20 mouse cellular contexts compared by ENCODE assay signal in genomic region chr5:148005263-148005662, GRCm38 (mm10). TPM values are rescaled to one million over a fixed set of nuclear protein-coding genes. Genes with fewer than 3 reads are reported as not detected.
DNase-seq lines count a peak whose midpoint lies in the region; TF ChIP-seq lines count a peak whose summit lies in the region.
"Had no signal": no experiment of that assay in that cellular context is flagged by ENCODE, and none has a peak within 500 bp of the region (broad histone marks: within the 10 kb centered on the region; RNA-seq: fewer than 3 reads in every experiment).

No protein-coding gene starts in this region.

- no peaks in the 10 kb centered on the region for H3K36me3 ChIP-seq in ES-E14 (ENCODE audit: control insufficient read depth, insufficient read depth, low read length, poor library complexity, severe bottlenecking)
- H3K36me3 ChIP-seq: embryonic facial prominence, embryonic 12.5 days; embryonic facial prominence, embryonic 15.5 days; forebrain, embryonic 10.5 days; forebrain, embryonic 12.5 days had no signal

- no peaks in the 10 kb centered on the region for H3K9me3 ChIP-seq in ES-E14 (ENCODE audit: control insufficient read depth, insufficient read depth, low read depth, low read length)
- H3K9me3 ChIP-seq: embryonic facial prominence, embryonic 12.5 days; embryonic facial prominence, embryonic 15.5 days; forebrain, embryonic 10.5 days; forebrain, embryonic 12.5 days had no signal

- DNase-seq in ES-CJ7 (ENCODE audit: low read depth, low spot score) = peak; percentile 65
- DNase-seq in ES-E14 (ENCODE audit: low read depth, low spot score) = no peak
- peak; percentile 72 for DNase-seq in ZHBTc4 (ENCODE audit: low read depth, low spot score)
- DNase-seq in lung, postnatal 36 days = no peak
- no peak for DNase-seq in spleen, adult 12 weeks (ENCODE audit: low spot score)
- DNase-seq: adrenal gland, adult 2 months; adrenal gland, postnatal 10 days; adrenal gland, postnatal 25 days; cerebellum, adult 11 months; cerebellum, adult 18-20 months; cerebellum, adult 8-10 months; cerebellum, adult 9-11 months; cerebellum, postnatal 14 days; cerebellum, postnatal 36 days; embryo, embryonic 11 days had no signal

- peaks cover 4 to 9% of the 10 kb centered on the region in 2 experiments; a peak in 2 of 4 replicates for H3K4me1 ChIP-seq in ES-E14 (ENCODE audit: control insufficient read depth in 2 of 2, insufficient read depth in 2 of 2, low read length in 2 of 2, poor library complexity in 1 of 2)
- H3K4me1 ChIP-seq: embryonic facial prominence, embryonic 12.5 days; embryonic facial prominence, embryonic 15.5 days had no signal

- H3K4me3 ChIP-seq in ES-E14 (ENCODE audit: insufficient read depth in 1 of 2, low read depth in 1 of 2, low read length in 2 of 2, poor library complexity in 1 of 2, severe bottlenecking in 1 of 2) = no peak overlapping the region
- H3K4me3 ChIP-seq: embryonic facial prominence, embryonic 12.5 days; embryonic facial prominence, embryonic 15.5 days; erythroblast, embryonic 14.5 days; forebrain, embryonic 10.5 days; forebrain, embryonic 12.5 days had no signal

- in situ Hi-C loops in ES-E14 (cut with MboI; ENCODE audit: low sequenced_read_pairs in 2 of 2, unreplicated experiment in 2 of 2) = no loop called here

- peak overlapping the region; percentile 49; the same call in 1 of the 2 replicates for H3K27ac ChIP-seq in ES-E14 (ENCODE audit: insufficient read depth, low read depth, low read length, poor library complexity, severe bottlenecking)
- H3K27ac ChIP-seq: embryonic facial prominence, embryonic 12.5 days; embryonic facial prominence, embryonic 15.5 days; forebrain, embryonic 10.5 days; forebrain, embryonic 12.5 days had no signal

- H3K9ac ChIP-seq in ES-E14 (ENCODE audit: insufficient read depth, low read depth, low read length, poor library complexity, severe bottlenecking) = no peak overlapping the region
- H3K9ac ChIP-seq: embryonic facial prominence, embryonic 12.5 days; embryonic facial prominence, embryonic 15.5 days; forebrain, embryonic 12.5 days had no signal

TF ChIP-seq in ES-E14, 5 proteins besides CTCF, POLR2A, EP300 and RAD21:
- TF ChIP-seq ZC3H11A (IDR thresholded peaks at IDR 0.05; ENCODE audit: borderline replicate concordance, low read depth, low read length) (no peak), MAFK (IDR thresholded peaks at IDR 0.05; ENCODE audit: insufficient read depth, low read depth, low read length) (no peak), CHD2 (IDR thresholded peaks at IDR 0.05; ENCODE audit: low read depth, low read length) (no peak), HCFC1 (IDR thresholded peaks at IDR 0.05; ENCODE audit: borderline replicate concordance, insufficient read depth, low read length) (no peak), ZNF384 (IDR thresholded peaks at IDR 0.05; ENCODE audit: low read depth, low read length) (no peak)
TF ChIP-seq in ES-E14: peak in this region for 0.

RNA-seq across cellular contexts. Expression of gene Mtus2, which starts 48.1 kb away (rescaled TPM):
- 6.4 and 11.0 TPM in 2 replicates for total RNA-seq in ES-E14 (2012; rRNA removed)

Comparison
In these comparisons a context has a peak if more than half of its experiments do, and no peak if none do; other contexts are left out.
1. DNase-seq: peak in ES-CJ7 (single experiment) and ZHBTc4 (single experiment); none in ES-E14 (single experiment), lung, postnatal 36 days (single experiment) and spleen, adult 12 weeks (single experiment).